Mouse (Mus musculus): ENCODE data around the gene Rcvrn.

The Rcvrn gene

GRCm38 (mm10) chr11:67666129-67666528 is 29.0 kb upstream of the Rcvrn start:
- in situ Hi-C loops (cut with MboI; ENCODE audit: low pct_unique_long_range_greater_than_20kb in 1 of 2, low sequenced_read_pairs in 2 of 2, unreplicated experiment in 1 of 2) = no loop called here

- in situ Hi-C loops (cut with MboI; ENCODE audit: low pct_unique_long_range_greater_than_20kb in 1 of 2, low sequenced_read_pairs in 2 of 2, unreplicated experiment in 1 of 2) = no loop called here
Observed at GRCm38 (mm10) chr11:67667531-67668332, 27.4 kb upstream of the Rcvrn start.

GRCm38 (mm10) chr11:67668460-67669007 is 26.6 kb upstream of the Rcvrn start:
- in situ Hi-C loops (cut with MboI; ENCODE audit: low pct_unique_long_range_greater_than_20kb in 1 of 2, low sequenced_read_pairs in 2 of 2, unreplicated experiment in 1 of 2) = no loop called here

GRCm38 (mm10) chr11:67670031-67670430 is 25.1 kb upstream of the Rcvrn start:
- in situ Hi-C loops (cut with MboI; ENCODE audit: low pct_unique_long_range_greater_than_20kb in 1 of 2, low sequenced_read_pairs in 2 of 2, unreplicated experiment in 1 of 2) = no loop called here

GRCm38 (mm10) chr11:67672140-67672539 is 23.0 kb upstream of the Rcvrn start:
- in situ Hi-C loops (cut with MboI; ENCODE audit: low pct_unique_long_range_greater_than_20kb in 1 of 2, low sequenced_read_pairs in 2 of 2, unreplicated experiment in 1 of 2) = no loop called here

- in situ Hi-C loops (cut with MboI; ENCODE audit: low pct_unique_long_range_greater_than_20kb in 1 of 2, low sequenced_read_pairs in 2 of 2, unreplicated experiment in 1 of 2) = no loop called here
Observed at GRCm38 (mm10) chr11:67675562-67676540, 19.3 kb upstream of the Rcvrn start.

- in situ Hi-C loops (cut with MboI; ENCODE audit: low pct_unique_long_range_greater_than_20kb in 1 of 2, low sequenced_read_pairs in 2 of 2, unreplicated experiment in 1 of 2) = no loop called here
Observed at GRCm38 (mm10) chr11:67679300-67679699, 15.8 kb upstream of the Rcvrn start.

- in situ Hi-C loops (cut with MboI; ENCODE audit: low pct_unique_long_range_greater_than_20kb in 1 of 2, low sequenced_read_pairs in 2 of 2, unreplicated experiment in 1 of 2) = no loop called here
Observed at GRCm38 (mm10) chr11:67679930-67680329, 15.2 kb upstream of the Rcvrn start.

- in situ Hi-C loops (cut with MboI; ENCODE audit: low pct_unique_long_range_greater_than_20kb in 1 of 2, low sequenced_read_pairs in 2 of 2, unreplicated experiment in 1 of 2) = no loop called here
Observed at GRCm38 (mm10) chr11:67681871-67682270, 13.3 kb upstream of the Rcvrn start.

- in situ Hi-C loops (cut with MboI; ENCODE audit: low pct_unique_long_range_greater_than_20kb in 1 of 2, low sequenced_read_pairs in 2 of 2, unreplicated experiment in 1 of 2) = no loop called here
Observed at GRCm38 (mm10) chr11:67686109-67686508, 9.0 kb upstream of the Rcvrn start.

GRCm38 (mm10) chr11:67712976-67713375 is 17.9 kb downstream of the Rcvrn start:
- in situ Hi-C loops (cut with MboI; ENCODE audit: low pct_unique_long_range_greater_than_20kb in 1 of 2, low sequenced_read_pairs in 2 of 2, unreplicated experiment in 1 of 2) = no loop called here

GRCm38 (mm10) chr11:67715382-67715781 is 20.3 kb downstream of the Rcvrn start:
- in situ Hi-C loops (cut with MboI; ENCODE audit: low pct_unique_long_range_greater_than_20kb in 1 of 2, low sequenced_read_pairs in 2 of 2, unreplicated experiment in 1 of 2) = no loop called here

GRCm38 (mm10) chr11:67721485-67721884 is 26.4 kb downstream of the Rcvrn start:
- in situ Hi-C loops (cut with MboI; ENCODE audit: low pct_unique_long_range_greater_than_20kb in 1 of 2, low sequenced_read_pairs in 2 of 2, unreplicated experiment in 1 of 2) = no loop called here

- in situ Hi-C loops (cut with MboI; ENCODE audit: low pct_unique_long_range_greater_than_20kb in 1 of 2, low sequenced_read_pairs in 2 of 2, unreplicated experiment in 1 of 2) = no loop called here
Observed at GRCm38 (mm10) chr11:67722399-67723156, 27.5 kb downstream of the Rcvrn start.

GRCm38 (mm10) chr11:67723231-67724013 is 28.3 kb downstream of the Rcvrn start:
- in situ Hi-C loops (cut with MboI; ENCODE audit: low pct_unique_long_range_greater_than_20kb in 1 of 2, low sequenced_read_pairs in 2 of 2, unreplicated experiment in 1 of 2) = no loop called here

GRCm38 (mm10) chr11:67727095-67727494 is 32.0 kb downstream of the Rcvrn start:
- in situ Hi-C loops (cut with MboI; ENCODE audit: low pct_unique_long_range_greater_than_20kb in 1 of 2, low sequenced_read_pairs in 2 of 2, unreplicated experiment in 1 of 2) = no loop called here

- in situ Hi-C loops (cut with MboI; ENCODE audit: low pct_unique_long_range_greater_than_20kb in 1 of 2, low sequenced_read_pairs in 2 of 2, unreplicated experiment in 1 of 2) = no loop called here
Observed at GRCm38 (mm10) chr11:67728726-67729125, 33.6 kb downstream of the Rcvrn start.

GRCm38 (mm10) chr11:67731056-67731455 is 35.9 kb downstream of the Rcvrn start:
- in situ Hi-C loops (cut with MboI; ENCODE audit: low pct_unique_long_range_greater_than_20kb in 1 of 2, low sequenced_read_pairs in 2 of 2, unreplicated experiment in 1 of 2) = no loop called here
